Mouse (Mus musculus) embryo, embryonic 10 days (tissue): ENCODE measurements around the gene Pygl.

Experiments used
- DNase-seq: peaks from one replicate; pipeline ENCODE4 v3.0.0-alpha.2; 2015; ENCODE audit warnings: low spot score

Gene Pygl

DNA sequence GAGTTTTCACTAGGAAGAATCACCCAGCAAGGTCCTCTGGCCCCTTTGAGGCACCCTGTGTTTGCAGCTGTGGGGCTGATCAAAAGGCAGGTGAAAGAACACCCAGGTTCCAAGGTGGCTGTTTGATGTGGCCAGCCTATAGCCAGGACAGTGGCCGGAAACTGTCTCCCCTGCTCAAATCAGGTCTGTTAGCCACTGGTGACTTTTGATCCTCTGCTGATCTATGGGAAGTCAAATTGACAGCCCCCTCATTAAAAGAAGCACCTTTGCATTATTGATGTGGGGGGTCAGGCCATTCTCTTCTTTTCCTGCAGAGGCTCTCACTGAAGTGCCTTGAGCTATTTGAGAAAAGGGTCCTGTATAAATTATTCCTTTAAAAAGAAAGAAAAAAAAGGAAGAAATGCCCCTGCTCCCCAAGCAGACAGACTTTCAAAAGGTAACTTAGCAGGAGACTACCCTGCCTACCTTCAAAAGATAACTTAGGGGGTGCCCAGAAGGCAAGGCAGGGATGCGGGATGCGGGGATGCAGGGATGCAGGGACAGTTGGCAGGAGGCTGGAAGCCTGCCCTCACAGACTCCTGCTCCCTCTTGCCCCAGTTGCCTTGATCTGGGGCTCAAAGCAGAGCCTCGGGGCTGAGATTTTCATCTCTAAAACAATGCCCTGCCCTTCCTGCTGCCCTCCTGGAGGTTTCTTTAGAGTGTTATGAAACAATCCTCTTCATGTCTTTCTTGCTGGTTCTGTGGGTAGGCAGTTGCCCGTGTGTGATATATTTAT, 73.8 kb downstream of the Pygl start:
- no peak for DNase-seq

DNA sequence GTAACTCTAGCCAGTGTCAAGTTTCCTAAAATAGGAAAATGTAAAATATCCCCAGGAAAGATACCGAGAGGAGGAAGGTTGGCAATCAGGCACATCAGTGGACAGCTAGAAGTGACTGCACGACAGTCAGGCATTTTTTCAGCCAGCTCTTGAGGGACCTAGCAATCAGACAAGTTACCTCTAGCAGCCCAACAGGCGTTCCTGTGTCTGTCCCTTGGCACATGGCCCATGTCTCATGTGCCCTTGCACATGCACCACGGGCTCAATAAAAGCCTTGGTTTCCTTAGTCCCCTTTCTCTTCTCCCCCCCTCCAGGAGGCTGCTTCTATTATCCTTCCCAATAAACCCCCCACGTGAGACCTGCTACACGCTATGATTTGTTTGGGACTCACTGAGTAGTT, 75.1 kb downstream of the Pygl start:
- DNase-seq, result no peak

DNA sequence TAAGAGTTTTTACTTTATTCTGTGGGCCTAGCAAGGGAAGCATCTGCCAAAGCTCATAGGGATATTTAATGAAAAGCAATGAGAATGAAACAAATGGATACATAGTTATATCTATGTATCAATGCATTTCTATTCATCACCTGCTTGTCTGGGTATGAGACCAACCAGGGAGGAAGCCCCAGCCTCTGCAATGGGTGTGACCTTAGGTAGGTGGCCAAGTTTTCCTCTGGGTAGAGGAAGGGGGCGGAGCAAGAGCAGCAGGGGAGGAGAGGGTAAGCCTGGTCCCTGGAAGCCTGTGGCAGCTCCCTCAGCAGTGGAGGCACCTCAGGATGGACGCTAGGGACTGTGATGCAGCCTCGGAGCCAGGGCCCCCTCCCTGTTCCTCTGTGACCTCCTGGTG, 77.4 kb downstream of the Pygl start, which contains the start of gene Abhd12b:
TSS of gene Abhd12b (plus strand) at position 301 of the 400 bp plus-strand sequence.
- DNase-seq, result no peak

DNA sequence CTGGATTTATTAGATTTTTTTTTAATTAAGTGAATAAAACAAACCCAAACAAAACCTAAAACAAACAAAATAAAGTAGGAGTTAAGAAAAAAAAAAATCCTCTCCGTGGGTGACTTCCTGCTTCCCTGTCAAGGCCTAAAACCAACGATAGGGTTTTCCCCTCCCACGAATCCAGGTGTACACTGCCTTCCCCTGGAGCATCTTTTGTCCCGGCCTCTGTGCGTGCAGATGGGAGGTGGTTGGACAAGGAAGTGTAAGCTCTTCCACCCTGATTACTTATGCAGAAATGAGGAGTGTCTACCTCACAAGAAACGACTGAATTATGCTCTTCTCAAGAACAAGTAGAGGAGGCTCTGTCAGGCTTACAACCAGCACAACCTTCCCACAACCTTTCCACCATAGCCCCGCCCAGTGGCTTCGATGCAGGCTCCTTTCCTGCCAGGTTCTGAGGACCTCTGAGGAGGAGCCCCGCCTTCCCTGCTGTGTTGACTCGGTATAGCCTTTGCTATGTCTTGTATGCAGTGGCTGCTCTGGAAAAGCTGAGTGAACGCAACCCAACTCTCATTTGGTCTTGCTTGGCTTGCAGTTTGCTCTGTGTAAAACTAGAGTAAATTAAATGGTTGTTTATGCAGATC, 82.5 kb downstream of the Pygl start:
- no peak for DNase-seq

DNA sequence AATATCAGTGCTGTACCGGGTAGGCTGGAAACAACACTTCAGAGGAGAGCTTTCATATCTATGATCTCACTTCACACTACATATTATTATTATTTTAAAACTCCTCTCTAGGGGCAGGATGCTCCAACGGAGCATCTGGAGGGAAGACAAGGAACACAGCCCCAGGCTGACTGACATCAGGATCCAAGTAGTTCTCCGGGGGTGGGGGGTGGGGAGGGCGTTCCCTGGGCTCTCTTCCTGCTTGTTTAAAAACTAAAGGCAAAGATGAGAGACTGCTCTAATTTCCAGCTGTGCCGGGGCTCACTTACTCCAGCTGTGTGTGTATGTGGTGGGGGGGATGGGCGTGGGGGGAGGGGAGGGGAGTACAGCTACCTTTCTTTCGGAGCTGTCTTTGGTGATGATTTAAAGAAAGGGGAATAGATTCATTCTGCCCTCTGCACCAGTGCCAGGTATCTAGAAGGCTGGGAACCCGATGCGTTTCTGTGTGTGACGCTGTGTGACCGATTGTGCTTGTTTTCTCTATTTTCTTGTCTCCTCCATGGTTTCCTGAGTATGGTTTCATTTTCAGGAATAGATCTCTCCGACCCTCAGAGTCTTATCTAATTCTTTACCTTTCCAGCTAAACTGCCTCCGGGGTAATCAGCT, 83.2 kb downstream of the Pygl start:
- DNase-seq, result peak; percentile 21

DNA sequence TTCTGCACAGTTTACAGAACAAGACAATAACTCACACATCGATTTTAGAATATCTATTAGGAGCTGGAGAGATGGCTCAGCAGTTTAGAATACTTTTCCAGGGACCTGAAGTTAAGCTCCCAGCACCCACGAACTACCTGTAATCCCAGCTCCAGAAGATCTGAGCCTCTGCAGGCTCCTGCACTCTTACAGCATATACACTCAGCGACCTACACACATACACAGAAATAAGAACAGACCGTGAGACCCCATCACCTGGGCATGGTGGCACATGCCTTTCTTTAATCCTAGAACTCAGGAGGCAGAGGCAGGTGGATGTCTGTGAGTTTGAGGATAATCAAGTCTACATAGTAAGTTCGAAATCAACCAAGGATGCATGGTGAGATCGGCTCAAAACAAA, 85.7 kb downstream of the Pygl start:
- no peak for DNase-seq

DNA sequence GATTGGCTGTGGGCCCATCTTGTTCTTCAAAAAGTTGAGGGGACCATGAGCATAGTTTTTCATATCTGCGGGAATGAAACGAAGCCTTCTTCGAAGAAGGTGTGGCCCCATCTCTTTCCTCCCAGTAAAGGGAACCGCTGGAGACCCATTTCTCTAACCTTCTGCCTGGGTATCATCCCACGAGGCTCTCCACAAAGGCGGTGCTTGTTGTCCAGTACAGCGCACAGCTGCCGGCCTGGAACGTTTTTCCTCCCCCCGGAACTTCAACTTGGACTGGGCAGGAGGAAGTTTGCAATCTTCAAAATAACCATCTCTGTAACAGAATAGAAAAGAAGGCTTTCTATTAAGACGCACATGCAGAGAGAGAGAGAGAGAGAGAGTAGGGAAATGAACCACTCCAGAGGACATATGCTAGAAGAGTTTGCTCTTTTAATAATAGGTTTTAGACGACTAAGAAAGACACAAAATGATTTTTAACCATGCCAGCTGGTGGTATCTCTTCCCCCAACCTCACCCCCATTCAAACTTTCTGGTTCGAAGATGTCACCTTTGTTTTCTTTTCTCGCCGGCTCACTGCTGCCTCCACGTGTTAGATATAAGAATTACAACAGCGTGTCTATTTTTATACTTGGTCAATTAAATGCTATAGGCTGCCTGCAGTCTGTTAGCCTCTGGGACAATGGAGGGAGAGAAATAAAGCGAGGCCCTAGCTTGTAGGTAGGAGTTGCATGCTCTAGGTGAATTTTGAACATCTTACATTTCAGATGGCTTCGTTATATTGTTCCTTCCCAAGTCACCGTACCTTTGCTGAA, 86.4 kb downstream of the Pygl start:
- DNase-seq, result peak; percentile 70

DNA sequence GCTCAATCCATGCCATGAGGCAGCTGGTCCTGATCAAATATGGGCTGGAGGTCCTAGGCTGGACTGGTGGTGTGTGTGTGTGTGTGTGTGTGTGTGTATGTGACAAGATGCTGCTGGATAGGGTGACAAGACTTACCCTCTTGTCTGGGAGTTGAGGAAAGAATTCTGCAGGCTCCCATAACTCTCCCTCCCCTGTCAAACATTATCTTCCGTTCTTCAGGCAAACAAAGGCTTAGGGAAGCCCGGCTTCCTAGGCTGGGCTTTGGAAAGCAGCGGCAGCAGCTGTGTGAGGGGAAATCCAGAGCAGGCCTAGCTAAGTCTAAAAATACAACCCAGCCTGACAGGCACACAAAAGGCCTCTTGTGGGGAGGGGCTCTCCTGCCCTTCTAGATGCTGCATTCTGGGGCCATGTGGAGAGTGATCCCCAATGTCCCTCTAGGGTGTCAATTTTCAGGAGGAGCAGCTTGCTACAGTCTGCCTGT, 87.1 kb downstream of the Pygl start:
- DNase-seq, result peak; percentile 39

DNA sequence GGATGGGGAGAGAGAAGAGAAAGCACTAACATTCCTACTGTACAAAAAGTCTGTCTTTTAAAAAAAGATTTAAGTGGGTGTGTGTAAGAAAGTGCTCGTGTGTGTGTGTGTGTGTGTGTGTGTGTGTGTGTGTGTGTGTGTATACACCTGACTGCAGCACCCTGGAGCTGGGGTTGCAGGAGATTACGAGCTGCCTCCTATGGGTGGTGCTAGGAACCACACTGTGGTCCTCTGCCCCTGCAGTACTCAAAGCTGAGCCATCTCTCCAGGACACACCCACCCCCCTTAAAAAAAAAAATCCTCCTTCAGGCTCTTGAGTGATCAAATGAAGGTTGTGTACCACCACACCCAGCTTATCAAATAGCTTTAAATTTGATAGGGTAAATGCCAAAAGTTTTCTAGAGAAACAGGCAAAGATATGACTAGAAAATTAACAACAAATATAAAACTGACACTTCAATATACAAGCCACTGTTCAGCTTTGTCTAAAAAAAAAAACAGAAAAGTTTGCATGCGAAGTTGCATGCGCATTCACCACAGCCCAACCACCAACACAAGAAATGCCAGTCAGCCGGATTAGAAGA, 90.2 kb downstream of the Pygl start:
- DNase-seq, result no peak
